Mouse (Mus musculus) hematopoietic stem cell, adult 5-6 weeks (primary cell): ENCODE results near the gene Dgkz. TPM values are rescaled to one million over a fixed set of nuclear protein-coding genes. Genes with fewer than 3 reads are reported as not detected.

Experiments used
- total RNA-seq: library from RNA; stranded (forward); fragments of 172-1452, 232-1000 nt; gene quantifications from 2 replicates; pipeline ENCODE4 v1.2.3, GENCODE M21; 2017

Gene Dgkz
- total RNA-seq, 1 experiment from 2014 or later, result 78.3 TPM

Other genes starting within 250 kb of the Dgkz start
- gene Ambra1, start 245.7 kb downstream of the Dgkz start, total RNA-seq, result 19.8 and 40.4 TPM in 2 replicates
- 0.56 TPM in 1 of 2 replicates, not detected in the other for gene Chrm4, start 48.6 kb downstream of the Dgkz start, total RNA-seq
- gene Mdk, start 43.6 kb downstream of the Dgkz start, total RNA-seq, result 2.0 TPM in 1 of 2 replicates, not detected in the other
- 0.25 and 1.0 TPM in 2 replicates for gene Gm9821, start 30.2 kb downstream of the Dgkz start, total RNA-seq
- not detected in 2 replicates for gene Creb3l1, start 48.6 kb upstream of the Dgkz start, total RNA-seq
- 52.3 and 64.3 TPM in 2 replicates for gene Phf21a, start 117.3 kb upstream of the Dgkz start, total RNA-seq